Mouse (Mus musculus) adrenal gland, adult 18-20 months (tissue): ENCODE data around the gene Urb2. TPM values are rescaled to one million over a fixed set of nuclear protein-coding genes. Genes with fewer than 3 reads are reported as not detected.

ENCODE experiments used
- DNase-seq, 2 experiments: peaks; one replicate each; pipeline ENCODE4 v3.0.0; 2021 to 2022; ENCODE audit warnings: low spot score in 2 of 2
- microRNA-seq, 2 experiments: library from miRNA; unstranded; fragments of <30 nt; microRNA quantifications; one replicate each; pipeline ENCODE4 v1.2.0; 2021; ENCODE audit warnings: borderline number of aligned reads in 2 of 2
- total RNA-seq, 2 experiments: library from RNA; stranded (reverse); gene quantifications; 1 replicate in 1 of 2; 2 replicates in 1 of 2; pipeline ENCODE4 v1.2.3; 2021

Urb2 gene
- total RNA-seq, 2 experiments from 2014 or later, result 12.3 to 14.7 TPM

GRCm38 (mm10) chr8:124075977-124076376 lies 54.7 kb downstream of the Urb2 start:
- no peak for DNase-seq

- no peak for DNase-seq
Observed at GRCm38 (mm10) chr8:124076416-124076815, 55.1 kb downstream of the Urb2 start.

- DNase-seq, result no peak
Observed at GRCm38 (mm10) chr8:124077377-124077776, 56.1 kb downstream of the Urb2 start.

GRCm38 (mm10) chr8:124077998-124078397 lies 56.7 kb downstream of the Urb2 start:
- DNase-seq, result no peak

GRCm38 (mm10) chr8:124078969-124079368 lies 57.7 kb downstream of the Urb2 start:
- no peak for DNase-seq

GRCm38 (mm10) chr8:124080467-124081326 lies 59.4 kb downstream of the Urb2 start:
- no peak for DNase-seq

- DNase-seq, result no peak
Observed at GRCm38 (mm10) chr8:124082616-124083015, 61.3 kb downstream of the Urb2 start.

GRCm38 (mm10) chr8:124083611-124084010 lies 62.3 kb downstream of the Urb2 start:
- no peak for DNase-seq

GRCm38 (mm10) chr8:124085668-124086067 lies 64.4 kb downstream of the Urb2 start:
- no peak for DNase-seq

- no peak for DNase-seq
Observed at GRCm38 (mm10) chr8:124088092-124088613, 66.8 kb downstream of the Urb2 start.

GRCm38 (mm10) chr8:124089016-124089415 lies 67.7 kb downstream of the Urb2 start:
- DNase-seq, result no peak

GRCm38 (mm10) chr8:124090473-124090872 lies 69.2 kb downstream of the Urb2 start:
- no peak for DNase-seq

Small RNA genes within 50 kb of the gene (microRNA-seq; reads per million reads assigned to microRNA genes)
- gene Mir1967, result 0 reads per million in 2 experiments

Other genes starting within 250 kb of the Urb2 start
- gene Rab4a, start 215.5 kb upstream of the Urb2 start, total RNA-seq, result 10 to 100 TPM; 25.5 to 25.9 TPM
- 1 to 10 TPM; 1.1 to 1.5 TPM for gene Ccsap, start 161.3 kb upstream of the Urb2 start, total RNA-seq
- gene Acta1, start 126.8 kb upstream of the Urb2 start, total RNA-seq, result 10 to 100 TPM in 1 of 2 experiments, under 1 TPM in 1; 0.27 to 30.4 TPM
- 10 to 100 TPM; 13.9 to 17.1 TPM for gene Nup133, start 72.2 kb upstream of the Urb2 start, total RNA-seq
- gene Abcb10, start 38.4 kb upstream of the Urb2 start, total RNA-seq, result 10 to 100 TPM; 12.8 to 16.8 TPM
- gene Taf5l, start 111 bp upstream of the Urb2 start, total RNA-seq, result 10 to 100 TPM; 22.3 to 22.7 TPM
- 10 to 100 TPM; 54.3 to 63.6 TPM for gene Galnt2, start 209.9 kb downstream of the Urb2 start, total RNA-seq